Mouse (Mus musculus): ENCODE results near the gene Spata1.

Gene Spata1

GRCm38 (mm10) chr3:146499431-146500002 lies at the start of gene Spata1, which contains the start of gene Gng5:
TSS of gene Spata1 (minus strand) at chr3:146499753.
TSS of gene Gng5 (plus strand) at chr3:146499807.
- DNase-seq, result peak; percentile 84 to 88

DNA sequence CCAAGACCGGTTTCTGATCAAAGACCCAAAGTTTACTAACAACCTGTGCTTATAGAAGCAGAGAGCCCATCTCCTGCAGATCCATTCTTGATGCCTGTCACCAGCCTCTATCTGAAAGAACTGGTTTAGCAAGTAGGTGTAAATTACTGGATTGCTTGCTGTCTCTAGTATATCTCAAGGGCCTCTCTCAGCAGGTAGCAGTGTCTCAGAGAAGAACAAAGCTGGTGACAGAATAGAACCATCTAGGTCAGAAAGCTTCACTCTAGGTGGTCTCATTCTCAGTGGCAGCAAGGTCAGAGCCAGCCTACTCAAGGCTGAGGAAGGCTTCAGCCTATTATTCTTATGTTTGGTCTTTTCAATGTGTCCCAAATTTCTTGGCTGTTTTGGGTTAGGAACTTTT lies 44.1 kb upstream of the Spata1 start:
- DNase-seq, result no peak

GRCm38 (mm10) chr3:146540521-146541273 lies 41.1 kb upstream of the Spata1 start:
- DNase-seq, result peak; percentile 40 to 51

DNA sequence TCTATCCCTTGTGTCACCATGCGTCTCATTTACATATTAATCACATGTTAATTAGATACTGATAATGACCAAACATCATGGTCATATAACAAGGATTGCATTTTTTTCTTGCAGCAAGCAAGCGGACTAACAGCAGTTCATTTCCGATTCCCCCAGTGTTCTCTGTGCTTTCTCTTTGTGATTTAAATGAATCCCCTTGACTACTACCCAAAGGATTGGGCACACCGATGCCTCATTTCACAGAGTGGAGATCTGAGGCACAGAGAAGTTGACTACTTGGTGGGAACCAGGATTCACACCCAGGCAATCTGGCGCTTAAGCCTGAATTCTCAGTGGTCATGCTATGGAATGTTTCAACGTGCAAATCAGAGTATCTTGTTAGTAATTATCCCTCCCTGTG lies 35.4 kb upstream of the Spata1 start:
- DNase-seq, result no peak

- DNase-seq, result no peak
Measured at GRCm38 (mm10) chr3:146528335-146528734, 28.8 kb upstream of the Spata1 start.

- DNase-seq, result no peak
Measured at GRCm38 (mm10) chr3:146521652-146522020, 22.1 kb upstream of the Spata1 start.

DNA sequence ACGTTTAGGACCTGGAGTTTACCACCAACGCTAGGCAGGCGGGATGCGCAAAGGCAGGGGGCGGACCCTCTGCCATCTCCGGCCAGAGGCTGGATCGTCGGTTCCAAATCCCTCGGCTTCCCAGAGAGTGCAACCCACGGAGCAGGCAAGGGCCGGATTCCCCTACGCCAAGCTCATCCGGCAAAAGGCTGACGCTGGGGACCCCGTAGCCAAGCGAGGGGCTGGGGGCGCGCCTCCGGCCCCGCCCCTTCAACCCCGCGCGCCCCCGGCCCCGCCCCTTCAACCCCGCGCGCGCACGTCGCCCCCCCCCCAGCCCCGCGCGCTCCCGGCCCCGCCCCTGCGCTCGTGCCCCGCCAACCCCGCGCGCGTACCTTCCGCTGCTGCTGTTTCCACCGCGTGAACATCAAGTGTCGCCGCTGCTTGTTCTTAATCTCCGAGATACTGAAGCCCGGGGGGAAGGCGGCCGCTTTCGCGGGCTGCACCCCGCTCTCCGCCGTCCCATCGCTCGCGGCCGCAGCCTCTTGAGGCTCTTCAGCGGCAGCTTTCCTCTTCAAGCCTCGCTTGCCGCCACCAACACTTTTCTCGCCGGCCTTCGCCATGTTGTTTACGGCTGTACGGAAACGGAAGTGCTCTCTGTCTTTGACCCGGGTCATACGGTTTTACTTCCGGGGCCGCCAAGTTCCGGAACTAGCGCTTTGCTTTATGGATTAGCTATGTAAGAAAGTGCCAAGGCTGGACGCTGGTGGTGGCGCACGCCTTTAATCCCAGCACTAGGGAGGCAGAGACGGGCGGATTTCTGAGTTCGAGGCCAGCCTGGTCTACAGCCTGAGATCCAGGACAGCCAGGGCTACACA lies 21.5 kb upstream of the Spata1 start, which contains the start of gene Rpf1:
Gene Rpf1, minus strand, starts transcription at position 632 of the 854 bp plus-strand sequence.
- peak; percentile 92 to 93 for DNase-seq

- DNase-seq, result no peak
Measured at GRCm38 (mm10) chr3:146520226-146520797, 20.8 kb upstream of the Spata1 start.

DNA sequence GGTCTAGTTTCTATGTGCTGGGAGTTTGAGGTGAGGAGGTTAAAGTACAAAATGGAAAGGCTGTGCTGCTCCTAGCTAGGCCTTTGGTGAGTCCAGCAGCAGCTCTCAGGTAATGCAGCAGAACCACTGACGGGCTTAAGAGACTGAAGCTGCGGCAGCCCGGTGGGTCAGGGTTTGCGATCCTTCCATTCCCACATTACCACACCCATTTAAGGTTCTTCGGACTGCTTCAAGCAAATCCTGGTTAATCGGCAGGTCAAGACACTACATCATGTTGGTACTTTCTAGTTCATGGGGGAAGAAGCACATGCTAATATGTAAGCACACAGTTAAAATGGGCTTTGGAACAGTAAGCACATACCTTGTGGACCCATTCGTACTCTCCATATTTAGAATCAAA lies 7.2 kb upstream of the Spata1 start:
- DNase-seq, result no peak

- no peak for DNase-seq
Measured at GRCm38 (mm10) chr3:146501601-146502123, 2.1 kb upstream of the Spata1 start.

- DNase-seq, result no peak
Measured at GRCm38 (mm10) chr3:146500810-146501201, 1.3 kb upstream of the Spata1 start.

DNA sequence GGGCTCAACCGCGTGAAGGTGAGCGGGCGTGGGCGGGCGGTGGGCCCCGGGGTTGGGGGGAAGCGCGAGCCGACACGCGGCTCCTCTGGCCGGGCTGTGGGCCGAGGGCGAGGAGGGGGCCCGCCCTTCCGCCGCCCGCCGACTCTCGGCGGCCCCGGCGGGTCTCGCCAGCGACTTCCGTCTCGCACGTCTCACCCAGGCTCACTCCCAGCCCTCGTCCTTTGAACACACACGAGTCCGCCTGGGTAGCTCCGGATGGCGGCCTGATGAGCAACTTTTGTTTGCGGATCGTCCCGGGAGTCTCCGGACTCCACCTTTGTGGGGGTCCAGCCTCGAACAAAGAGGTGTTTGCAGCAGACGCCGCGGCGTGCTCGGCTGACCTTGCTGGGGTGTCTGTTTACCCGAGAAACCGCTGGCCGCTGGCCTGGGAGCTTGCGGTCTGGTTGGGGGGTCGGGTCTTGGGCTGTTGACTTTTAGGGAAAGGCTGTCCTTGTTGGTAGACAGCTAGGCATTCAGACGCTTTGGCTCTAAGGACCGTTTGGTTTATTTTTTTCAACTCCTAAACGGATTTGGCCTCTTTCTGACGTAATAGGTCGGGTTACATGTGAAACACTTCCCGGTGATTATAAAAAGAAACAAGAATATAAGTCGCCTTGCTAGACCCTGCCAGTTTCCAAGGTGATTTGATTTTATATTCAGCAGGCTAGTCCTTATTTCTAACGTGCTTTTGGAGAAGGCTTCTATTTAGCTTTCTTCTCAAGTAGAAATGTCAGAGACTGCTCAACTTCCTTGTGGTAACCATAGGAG lies 653 bp upstream of the Spata1 start:
- peak in 1 of 2 experiments; percentile 41 for DNase-seq

DNA sequence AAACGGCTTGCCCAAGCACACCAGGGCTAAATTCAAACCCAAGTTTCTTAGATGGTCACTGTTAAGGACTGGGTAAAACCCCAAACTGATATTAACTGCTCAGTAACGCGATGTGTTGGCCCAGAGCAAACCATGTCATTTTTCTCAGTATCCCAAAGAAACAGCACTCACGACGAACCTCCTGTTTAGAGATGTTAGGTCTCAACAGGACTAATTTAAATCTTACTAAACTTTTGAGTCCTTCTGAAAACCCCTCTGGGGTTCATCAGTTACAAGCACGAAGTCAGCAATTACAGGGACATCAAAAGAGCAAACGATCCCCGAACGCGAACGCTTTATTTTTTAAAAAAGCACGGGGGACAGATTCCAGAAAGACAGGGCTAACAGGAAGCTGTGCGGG lies 564 bp downstream of the Spata1 start:
- no peak for DNase-seq

- no peak for DNase-seq
Measured at GRCm38 (mm10) chr3:146494941-146495340, 4.6 kb downstream of the Spata1 start.

GRCm38 (mm10) chr3:146486464-146486863 lies 13.1 kb downstream of the Spata1 start:
- no peak for DNase-seq

DNA sequence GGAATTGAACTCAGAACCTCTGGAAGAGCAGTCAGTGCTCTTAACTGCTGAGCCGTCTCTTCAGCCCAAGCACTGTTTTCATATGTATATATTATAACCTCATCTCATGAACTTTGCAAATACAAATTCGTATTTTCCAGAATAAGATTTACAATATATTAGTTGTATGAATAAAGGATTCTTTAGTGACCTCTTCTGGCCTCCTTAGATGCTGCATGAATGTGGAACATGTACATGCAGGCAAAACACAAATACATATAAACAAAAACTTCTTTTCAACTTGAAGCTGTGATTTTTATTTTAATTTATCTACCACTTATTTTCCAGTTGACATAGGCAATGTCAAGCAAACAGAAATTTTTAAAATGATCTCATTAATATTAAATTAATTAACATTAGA lies 17.5 kb downstream of the Spata1 start:
- no peak for DNase-seq

GRCm38 (mm10) chr3:146474428-146474827 lies 25.1 kb downstream of the Spata1 start:
- peak; percentile 35 to 38 for DNase-seq

DNA sequence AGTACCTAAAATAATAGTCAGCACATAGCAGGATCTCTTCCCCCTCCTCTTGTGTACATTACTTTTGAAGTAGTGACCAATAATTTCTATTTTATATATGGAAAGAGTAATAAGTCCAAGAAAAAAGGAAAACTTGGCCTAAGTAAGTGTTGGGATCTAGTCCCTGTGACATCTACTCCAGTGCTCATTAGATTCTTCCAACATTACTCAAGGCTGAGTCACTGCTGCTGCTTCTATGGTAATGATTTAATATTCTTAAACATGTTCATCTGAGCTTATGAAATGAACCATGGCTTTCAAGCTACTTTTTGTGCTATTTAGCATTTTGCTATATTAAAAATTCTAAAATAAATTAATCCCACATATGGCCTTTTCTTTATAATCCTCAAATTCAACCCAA lies 25.8 kb downstream of the Spata1 start:
- DNase-seq, result no peak

- DNase-seq, result no peak
Measured at GRCm38 (mm10) chr3:146472657-146473056, 26.9 kb downstream of the Spata1 start.

GRCm38 (mm10) chr3:146469226-146469625 lies 30.3 kb downstream of the Spata1 start:
- DNase-seq, result no peak

DNA sequence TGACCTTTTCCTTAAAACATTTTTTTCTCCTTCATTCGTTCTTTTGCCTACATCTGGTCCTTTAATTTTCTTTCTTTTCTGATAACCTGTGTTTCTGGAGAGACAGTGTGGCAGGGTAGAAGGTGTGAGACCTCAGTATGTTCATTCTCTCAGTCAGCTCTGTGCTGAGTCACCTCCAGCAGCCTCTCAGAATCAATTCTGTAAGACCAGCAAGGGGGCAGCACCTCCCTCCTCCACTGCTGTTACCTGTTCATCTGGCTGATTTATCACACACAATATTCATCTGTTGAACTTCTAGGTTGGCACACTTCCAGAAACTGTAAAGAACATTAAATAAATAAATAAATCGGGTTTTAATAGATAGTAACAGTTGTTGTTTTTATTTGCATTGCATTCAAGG lies 36.6 kb downstream of the Spata1 start:
- DNase-seq, result no peak

DNA sequence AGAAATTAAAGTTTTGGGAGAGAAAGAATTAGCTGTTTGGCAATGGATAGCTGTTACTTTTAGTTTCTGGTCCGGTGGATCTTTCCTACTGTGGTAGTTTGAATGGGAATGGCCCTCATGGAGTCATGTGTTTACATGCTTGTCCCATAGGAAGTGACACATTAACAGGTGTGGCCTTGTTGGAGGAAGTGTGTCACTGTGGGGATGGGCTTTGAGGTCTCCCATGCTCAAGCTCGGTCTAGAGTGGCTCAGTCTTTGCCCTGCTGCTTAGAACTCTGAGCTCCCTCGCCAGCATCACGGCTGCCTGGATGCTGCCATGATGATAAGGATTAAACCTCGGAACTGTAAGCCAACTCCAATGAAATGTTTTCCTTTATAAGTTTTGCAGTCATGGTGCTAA lies 48.2 kb downstream of the Spata1 start:
- no peak for DNase-seq
